Mouse (Mus musculus) embryonic facial prominence, embryonic 12.5 days (tissue): ENCODE results near the gene Uqcrh. TPM values are rescaled to one million over a fixed set of nuclear protein-coding genes. Genes with fewer than 3 reads are reported as not detected.
A peak's percentile ranks its signal among the peaks of the same experiment; 100 is the strongest.

Experiments used
- ATAC-seq: fragments of 200-750 bp; cut with Nextera tagmentation; 2 replicates; pipeline ENCODE4 v1.8.0; 2017; ENCODE audit not compliant: insufficient number of reproducible peaks, insufficient read depth, low FRiP score, low TSS enrichment
- H3K27ac ChIP-seq: fragments of 300-500 bp; sonication (generic); 2 replicates; pipeline ENCODE4 v1.5.1; 2016; ENCODE audit warnings: mild to moderate bottlenecking
- H3K27me3 ChIP-seq: fragments of 300-500 bp; sonication (generic); 2 replicates; pipeline ENCODE4 v1.6.1; 2016; ENCODE audit warnings: mild to moderate bottlenecking, moderate library complexity
- H3K36me3 ChIP-seq: fragments of 300-500 bp; sonication (generic); 2 replicates; pipeline ENCODE4 v1.6.1; 2016; ENCODE audit warnings: mild to moderate bottlenecking
- H3K4me1 ChIP-seq: fragments of 300-500 bp; sonication (generic); 2 replicates; pipeline ENCODE4 v1.6.1; 2016
- H3K4me2 ChIP-seq: fragments of 300-500 bp; sonication (generic); replicated peaks from 2 replicates; pipeline ENCODE4 v1.6.1; 2016; ENCODE audit warnings: mild to moderate bottlenecking, moderate library complexity
- H3K4me3 ChIP-seq: fragments of 300-500 bp; sonication (generic); 2 replicates; pipeline ENCODE4 v1.5.1; 2016; ENCODE audit warnings: mild to moderate bottlenecking
- H3K9ac ChIP-seq: fragments of 300-500 bp; sonication (generic); 2 replicates; pipeline ENCODE4 v1.6.1; 2016; ENCODE audit warnings: mild to moderate bottlenecking, moderate library complexity
- H3K9me3 ChIP-seq: fragments of 300-500 bp; sonication (generic); 2 replicates; pipeline ENCODE4 v1.6.1; 2016; ENCODE audit warnings: mild to moderate bottlenecking, moderate library complexity
- WGBS: fragments of 180-500 bp; shearing (Covaris S2); methylation state at CpG from one replicate; pipeline ENCODE4 v1.1.7; 2016; 5-methylcytosine and 5-hydroxymethylcytosine counted together
- polyA plus RNA-seq: library from polyadenylated mRNA; unstranded; fragments of >200 nt; fragmentation: Nextera tagmentation; extraction: Ambion mirVana; gene quantifications from 2 replicates; pipeline ENCODE4 v1.2.1, GENCODE M21; 2016

Gene Uqcrh
- polyA plus RNA-seq = 407 and 442 TPM in 2 replicates

DNA sequence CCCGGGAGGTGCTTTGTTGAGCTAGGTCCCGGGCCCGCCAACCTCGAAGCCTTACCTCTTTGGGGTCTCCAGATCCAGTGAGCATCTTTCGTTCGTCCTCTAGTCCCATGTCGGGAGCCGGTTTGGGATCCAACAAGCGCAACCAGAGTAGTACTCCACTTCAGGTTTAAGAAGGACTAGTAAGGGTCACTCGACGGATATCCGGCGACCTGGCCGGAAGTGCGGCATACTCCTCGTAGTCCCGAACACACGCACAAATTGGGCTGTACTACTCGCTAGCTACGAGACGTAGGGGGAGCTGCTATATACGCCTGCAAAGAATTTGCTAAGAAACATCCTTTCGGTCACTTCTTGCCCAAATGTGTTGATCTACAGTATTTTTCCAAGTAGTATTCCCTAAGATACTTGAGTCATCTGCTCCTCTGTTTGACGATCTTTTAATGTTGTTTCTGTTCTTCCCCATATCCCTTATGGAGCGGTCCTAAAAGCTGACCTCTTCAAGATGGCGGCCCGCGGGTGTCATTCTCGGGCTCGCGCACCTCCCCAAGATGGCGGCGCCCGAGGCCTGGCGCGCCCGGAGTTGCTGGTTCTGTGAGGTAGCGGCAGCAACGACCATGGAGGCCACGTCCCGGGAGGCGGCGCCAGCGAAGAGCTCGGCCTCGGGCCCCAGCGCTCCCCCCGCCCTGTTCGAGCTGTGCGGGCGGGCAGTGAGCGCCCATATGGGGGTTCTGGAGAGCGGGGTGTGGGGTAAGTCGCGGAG, at the start of gene Uqcrh, which contains the start of gene Lrrc41:
Gene Uqcrh (minus strand): TSS at position 211 of the 760 bp plus-strand sequence.
Gene Lrrc41 (plus strand): TSS at position 409 of the 760 bp plus-strand sequence.
- Histone ChIP-seq H3K27ac (peak within 1 kb of the TSS; percentile 98), H3K9me3 (no peaks in the 10 kb centered on the region), H3K4me3 (peak within 1 kb of the TSS; percentile 91), H3K9ac (peak within 1 kb of the TSS; percentile 97), H3K4me2 (peak within 1 kb of the TSS; percentile 87), H3K27me3 (no peaks in the 10 kb centered on the region), H3K36me3 (peaks cover 9% of the 10 kb centered on the region), H3K4me1 (peaks cover 28% of the 10 kb centered on the region)
- WGBS = under 1% methylated on average over 55 of the region's 55 CpGs
- ATAC-seq = peak; percentile 91

DNA sequence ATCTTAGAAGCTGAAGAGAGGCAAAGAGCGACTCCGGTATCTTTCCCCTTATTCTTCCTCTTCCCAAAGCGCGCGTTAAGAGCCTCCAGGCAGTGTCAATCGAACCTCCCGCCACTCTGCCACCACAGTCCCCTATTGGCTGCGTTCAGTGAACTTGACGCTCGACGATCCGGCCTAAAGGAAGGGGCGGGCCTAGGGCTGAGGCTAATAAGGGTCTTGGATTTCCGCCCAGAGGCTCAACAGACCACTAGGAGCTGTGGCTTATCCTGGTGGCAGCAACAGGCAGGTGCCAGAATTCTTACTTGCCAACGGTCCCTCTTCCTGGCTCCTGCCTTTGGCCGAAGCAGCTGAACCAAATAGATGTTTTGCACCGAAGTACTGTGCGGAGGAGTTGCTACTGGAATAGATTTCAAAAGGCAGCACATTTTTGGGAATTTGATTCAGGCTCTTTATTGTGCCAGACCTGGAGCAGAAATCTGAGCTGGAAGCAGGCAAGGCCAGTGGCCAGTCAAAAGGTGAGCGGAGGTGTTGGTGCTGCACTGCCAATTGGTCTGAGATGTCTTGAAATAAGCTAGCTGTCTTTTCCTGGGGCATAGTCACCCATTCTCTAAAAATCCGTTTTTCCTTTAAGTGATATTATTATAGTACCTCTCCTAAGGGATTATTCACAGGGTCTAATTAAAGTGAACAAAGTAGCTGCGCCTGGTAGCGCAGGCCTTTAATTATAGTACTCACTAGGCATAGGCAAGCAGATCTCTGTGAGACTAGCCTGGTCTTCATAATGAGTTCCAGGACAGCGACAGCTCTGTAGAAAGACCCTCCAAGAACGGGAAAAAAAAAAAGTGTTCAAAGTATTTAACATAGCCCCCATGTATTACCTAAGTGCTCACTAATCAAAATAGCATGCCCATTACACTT, 49.0 kb upstream of the Uqcrh start, which contains the start of the genes Rad54l and Pomgnt1:
Gene Rad54l (minus strand): TSS at position 89 of the 918 bp plus-strand sequence.
Gene Pomgnt1 (plus strand): TSS at position 239 of the 918 bp plus-strand sequence.
- Histone ChIP-seq H3K27me3 (no peaks in the 10 kb centered on the region), H3K9ac (peak within 1 kb of the TSS; percentile 72), H3K4me1 (peaks cover 9% of the 10 kb centered on the region; the same call in 1 of the 2 replicates), H3K4me3 (peak within 1 kb of the TSS; percentile 69), H3K9me3 (no peaks in the 10 kb centered on the region), H3K27ac (0 out of 2 replicates have a peak within 1 kb of the TSS, but pooled peaks have one; percentile 54), H3K36me3 (no peaks in the 10 kb centered on the region; the same call in 1 of the 2 replicates), H3K4me2 (peak within 1 kb of the TSS; percentile 82)
- WGBS = 4% methylated on average over 24 of the region's 24 CpGs
- ATAC-seq = peak; percentile 97

DNA sequence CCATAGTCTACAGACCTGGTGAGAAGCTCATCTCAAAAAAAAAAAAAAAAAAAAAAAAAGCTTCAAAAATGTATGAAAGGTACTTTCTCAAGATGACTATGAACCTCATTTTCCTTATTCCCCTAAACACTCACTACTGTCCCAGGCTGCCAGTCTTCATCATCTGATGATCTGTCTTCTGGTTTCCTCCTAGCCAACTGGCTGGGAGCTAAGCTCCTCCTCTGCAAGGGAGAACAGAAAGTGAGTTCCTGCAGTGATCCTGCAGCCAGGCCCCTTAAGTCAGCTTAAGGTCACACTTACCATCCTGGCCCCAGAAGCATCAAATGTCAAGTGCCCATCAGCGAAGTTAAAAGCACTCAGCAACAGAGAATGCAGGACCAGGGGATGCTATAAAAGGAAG, 47.9 kb upstream of the Uqcrh start:
- H3K9me3 ChIP-seq = no peaks in the 10 kb centered on the region
- peaks cover 3% of the 10 kb centered on the region; the same call in 1 of the 2 replicates for H3K36me3 ChIP-seq
- no peaks in the 10 kb centered on the region for H3K27me3 ChIP-seq
- H3K4me2 ChIP-seq = peak overlapping the region; percentile 82
- H3K9ac ChIP-seq = peak overlapping the region; percentile 72
- ATAC-seq = no peak
- no peak overlapping the region for H3K27ac ChIP-seq
- 0% methylated on average over 1 of the region's 1 CpGs for WGBS
- H3K4me3 ChIP-seq = peak overlapping the region; percentile 69
- peaks cover 9% of the 10 kb centered on the region; the same call in 1 of the 2 replicates for H3K4me1 ChIP-seq

DNA sequence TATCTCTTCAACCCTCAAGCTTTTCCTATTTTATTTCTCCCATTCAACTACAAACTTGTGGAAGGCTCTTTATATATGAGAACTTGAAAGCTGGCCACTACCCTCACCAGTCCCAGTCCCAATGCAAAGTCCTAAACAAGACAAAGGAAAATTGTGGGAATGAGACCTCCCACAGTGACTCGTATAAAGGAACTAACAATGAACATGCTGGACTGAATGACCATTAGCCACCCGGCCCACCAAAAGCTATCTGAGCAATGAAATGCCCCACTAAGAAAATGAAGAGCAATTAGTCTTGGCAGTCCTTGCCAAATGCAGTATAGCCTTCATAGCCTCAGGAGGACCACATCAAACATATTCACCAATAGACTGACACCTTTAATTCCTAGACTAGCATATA, 36.6 kb upstream of the Uqcrh start:
- peaks cover 23% of the 10 kb centered on the region for H3K36me3 ChIP-seq
- 81% methylated on average over 2 of the region's 2 CpGs for WGBS
- H3K27me3 ChIP-seq = no peaks in the 10 kb centered on the region
- H3K27ac ChIP-seq = no peak overlapping the region
- H3K4me1 ChIP-seq = no peaks in the 10 kb centered on the region
- H3K4me3 ChIP-seq = no peak overlapping the region
- no peak for ATAC-seq
- H3K9ac ChIP-seq = no peak overlapping the region
- no peaks in the 10 kb centered on the region for H3K9me3 ChIP-seq
- H3K4me2 ChIP-seq = no peak overlapping the region

DNA sequence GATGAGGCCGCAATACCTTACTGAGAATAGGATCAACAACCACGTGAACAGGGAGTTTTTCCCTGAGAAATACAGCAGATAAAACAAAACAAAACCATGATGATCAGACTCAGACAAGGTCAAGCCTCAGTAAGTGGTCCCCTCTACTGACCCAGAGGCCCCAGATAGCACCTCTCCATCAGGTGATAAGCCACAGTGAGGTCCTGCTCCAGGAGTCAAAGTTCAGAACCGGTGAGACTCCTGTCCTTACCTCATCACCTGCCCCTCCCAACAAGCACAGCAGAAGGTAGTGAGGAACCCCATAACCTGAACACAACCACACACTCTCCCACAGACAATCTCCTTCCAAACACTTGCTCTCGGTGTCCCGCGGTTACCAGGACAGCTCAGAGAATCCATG, 35.8 kb upstream of the Uqcrh start:
- no peak overlapping the region for H3K9ac ChIP-seq
- WGBS = 95% methylated on average over 6 of the region's 6 CpGs
- no peak overlapping the region for H3K27ac ChIP-seq
- H3K36me3 ChIP-seq = peaks cover 21% of the 10 kb centered on the region
- H3K9me3 ChIP-seq = no peaks in the 10 kb centered on the region
- ATAC-seq = no peak
- H3K4me2 ChIP-seq = no peak overlapping the region
- H3K4me3 ChIP-seq = no peak overlapping the region
- H3K27me3 ChIP-seq = no peaks in the 10 kb centered on the region
- no peaks in the 10 kb centered on the region for H3K4me1 ChIP-seq

DNA sequence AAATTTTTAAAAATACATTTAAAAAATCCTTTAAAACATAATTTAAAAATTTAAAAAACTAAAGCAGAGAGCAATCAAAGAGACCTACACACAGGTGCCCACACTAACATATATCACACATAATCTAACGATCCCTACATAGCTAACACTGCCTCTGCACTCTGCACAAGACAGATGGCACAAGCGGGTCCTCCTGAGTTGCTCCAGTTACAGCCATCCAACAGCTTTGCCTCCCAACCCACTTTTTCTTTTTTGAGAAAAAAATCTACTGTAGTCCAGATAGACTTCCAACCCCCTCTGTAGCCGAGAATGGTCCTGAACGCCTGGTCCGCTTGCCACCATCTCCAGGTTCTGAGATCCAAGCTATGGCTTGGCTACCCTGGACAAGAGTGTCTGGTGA, 30.4 kb upstream of the Uqcrh start:
- 92% methylated on average over 5 of the region's 5 CpGs for WGBS

DNA sequence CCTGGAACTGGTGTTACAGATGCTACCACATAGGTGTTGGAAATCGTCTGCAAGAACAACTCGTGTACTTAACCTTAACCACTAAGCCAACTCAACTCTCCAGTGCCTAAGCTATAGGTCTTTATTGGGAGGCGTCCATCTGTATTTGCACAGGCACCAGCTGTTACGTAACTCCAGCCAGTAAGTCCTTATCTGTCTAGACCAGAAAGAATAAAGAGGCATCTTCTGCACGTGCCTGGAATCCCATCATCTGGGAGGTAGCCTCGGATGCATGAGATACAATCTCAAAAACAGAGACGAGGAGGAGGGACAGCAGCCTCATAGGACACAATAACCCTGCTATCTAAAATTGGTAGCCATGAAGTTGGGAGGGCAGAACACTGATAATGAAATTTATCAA, 26.1 kb upstream of the Uqcrh start:
- H3K4me2 ChIP-seq = no peak overlapping the region
- no peaks in the 10 kb centered on the region for H3K9me3 ChIP-seq
- H3K4me1 ChIP-seq = no peaks in the 10 kb centered on the region
- no peak overlapping the region for H3K9ac ChIP-seq
- H3K36me3 ChIP-seq = peaks cover 80% of the 10 kb centered on the region
- 85% methylated on average over 7 of the region's 7 CpGs for WGBS
- no peak for ATAC-seq
- H3K27me3 ChIP-seq = no peaks in the 10 kb centered on the region
- no peak overlapping the region for H3K27ac ChIP-seq
- H3K4me3 ChIP-seq = no peak overlapping the region

More for the DNA sequence above, 30.4 kb upstream of the Uqcrh start:
- ATAC-seq = no peak
- Histone ChIP-seq H3K27ac (no peak overlapping the region), H3K36me3 (peaks cover 42% of the 10 kb centered on the region), H3K4me3 (no peak overlapping the region), H3K27me3 (no peaks in the 10 kb centered on the region), H3K9me3 (no peaks in the 10 kb centered on the region), H3K4me2 (no peak overlapping the region), H3K4me1 (no peaks in the 10 kb centered on the region), H3K9ac (no peak overlapping the region)

DNA sequence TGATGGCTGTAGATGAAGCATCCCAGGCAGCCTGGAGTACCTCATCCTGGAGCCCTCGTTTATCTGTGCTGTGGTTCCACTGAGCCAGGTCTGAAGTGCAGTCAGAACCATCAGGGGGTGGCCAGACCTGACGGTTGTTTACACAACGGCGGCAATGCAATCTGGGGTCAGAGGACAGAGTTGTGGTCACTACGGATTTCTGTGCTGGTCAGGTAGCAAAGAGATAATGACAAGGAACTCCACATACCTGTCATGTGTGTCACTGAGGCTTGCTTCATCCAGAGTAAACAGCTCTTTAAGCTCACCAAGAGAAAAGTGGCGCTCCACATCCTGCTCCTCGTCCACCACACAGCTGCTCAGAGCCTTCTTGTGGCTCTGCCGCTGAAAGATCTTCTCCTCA, 22.3 kb upstream of the Uqcrh start:
- Histone ChIP-seq H3K36me3 (peaks cover 90% of the 10 kb centered on the region), H3K9ac (no peak overlapping the region), H3K9me3 (no peaks in the 10 kb centered on the region), H3K4me2 (no peak overlapping the region), H3K27ac (no peak overlapping the region), H3K4me3 (no peak overlapping the region), H3K4me1 (no peaks in the 10 kb centered on the region), H3K27me3 (no peaks in the 10 kb centered on the region)
- WGBS = 86% methylated on average over 8 of the region's 8 CpGs
- ATAC-seq = no peak

DNA sequence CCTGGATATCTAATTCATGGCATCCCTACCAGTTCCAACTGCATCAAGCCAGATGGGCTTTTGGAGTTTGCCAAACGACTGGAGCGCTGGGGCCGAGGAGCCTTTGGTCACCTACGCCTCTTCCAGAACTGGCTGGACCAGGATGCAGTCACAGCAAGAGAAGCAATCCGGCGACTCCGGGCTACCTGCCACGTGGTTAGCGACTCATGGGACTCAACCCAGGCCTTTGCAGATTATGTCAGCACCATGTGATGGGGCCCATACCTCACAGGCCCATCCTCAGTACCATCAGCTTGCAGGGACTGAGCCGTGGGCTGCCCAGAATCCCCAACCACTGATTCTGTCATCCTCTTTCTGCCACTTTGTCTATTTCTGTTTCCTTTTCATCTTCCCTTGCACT, 21.4 kb upstream of the Uqcrh start:
- no peaks in the 10 kb centered on the region for H3K4me1 ChIP-seq
- ATAC-seq = no peak
- H3K4me2 ChIP-seq = no peak overlapping the region
- no peaks in the 10 kb centered on the region for H3K27me3 ChIP-seq
- H3K4me3 ChIP-seq = no peak overlapping the region
- no peak overlapping the region for H3K9ac ChIP-seq
- no peaks in the 10 kb centered on the region for H3K9me3 ChIP-seq
- no peak overlapping the region for H3K27ac ChIP-seq
- H3K36me3 ChIP-seq = peaks cover 93% of the 10 kb centered on the region
- 89% methylated on average over 10 of the region's 10 CpGs for WGBS

DNA sequence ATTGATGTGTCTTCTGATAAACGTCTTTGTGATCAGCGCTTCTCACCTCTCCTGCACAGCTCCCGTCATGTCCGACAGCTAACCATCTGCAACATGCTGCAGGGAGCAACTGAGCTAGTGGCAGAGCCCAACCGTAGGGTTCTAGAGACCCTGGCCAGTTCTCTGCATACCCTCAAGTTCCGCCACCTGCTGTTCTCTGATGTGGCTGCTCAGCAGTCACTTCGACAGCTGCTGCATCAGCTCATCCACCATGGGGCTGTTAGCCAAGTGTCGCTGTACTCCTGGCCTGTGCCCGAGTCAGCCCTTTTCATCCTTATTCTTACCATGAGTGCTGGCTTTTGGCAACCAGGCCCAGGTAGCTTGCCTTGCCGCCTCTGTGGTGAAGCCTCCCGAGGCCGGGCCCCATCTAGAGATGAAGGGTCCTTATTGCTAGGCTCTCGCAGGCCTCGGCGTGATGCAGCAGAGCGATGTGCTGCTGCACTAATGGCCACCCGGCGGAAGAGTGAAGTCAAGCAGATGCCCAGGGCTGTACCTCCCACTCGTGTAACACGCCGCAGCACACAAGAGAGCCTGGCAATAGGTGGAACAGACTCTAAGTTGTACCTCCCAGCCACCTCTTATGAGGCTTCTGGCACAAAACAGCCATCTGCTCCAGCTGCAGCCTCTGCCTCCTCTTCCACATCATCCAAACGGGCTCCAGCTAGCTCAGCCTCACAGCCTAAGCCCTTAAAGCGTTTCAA, 13.8 kb upstream of the Uqcrh start:
- 90% methylated on average over 23 of the region's 23 CpGs for WGBS
- Histone ChIP-seq H3K27me3 (no peaks in the 10 kb centered on the region), H3K9ac (no peak overlapping the region), H3K4me3 (no peak overlapping the region), H3K36me3 (peaks cover 75% of the 10 kb centered on the region), H3K4me2 (no peak overlapping the region), H3K4me1 (no peaks in the 10 kb centered on the region), H3K9me3 (no peaks in the 10 kb centered on the region), H3K27ac (no peak overlapping the region)
- ATAC-seq = no peak
